Comparison of ENCODE assay signal across 18 mouse cellular contexts in genomic region chr2:116818550-116818949, GRCm38 (mm10). TPM values are rescaled to one million over a fixed set of nuclear protein-coding genes. Genes with fewer than 3 reads are reported as not detected.
DNase-seq lines count a peak whose midpoint lies in the region; ATAC-seq lines count a peak whose summit lies in the region.
"Had no signal": no experiment of that assay in that cellular context is flagged by ENCODE, and none has a peak within 500 bp of the region (broad histone marks: within the 10 kb centered on the region; RNA-seq: fewer than 3 reads in every experiment).

No protein-coding gene starts in this region.

- H3K4me1 ChIP-seq in forebrain, embryonic 16.5 days (replicated peaks; ENCODE audit: control insufficient read depth, insufficient read depth, low read length) = peaks cover 17% of the 10 kb centered on the region
- H3K4me1 ChIP-seq in forebrain, embryonic 14.5 days (ENCODE audit: control insufficient read depth, insufficient read depth, low read length) = peaks cover 21% of the 10 kb centered on the region
- H3K4me1 ChIP-seq in hindbrain, embryonic 11.5 days (replicated peaks; ENCODE audit: control insufficient read depth, insufficient read depth, low read length) = no peaks in the 10 kb centered on the region
- peaks cover 2% of the 10 kb centered on the region; the same call in 1 of the 2 replicates for H3K4me1 ChIP-seq in hindbrain, embryonic 16.5 days (ENCODE audit: control insufficient read depth, insufficient read depth, low read depth, low read length)
- H3K4me1 ChIP-seq in midbrain, embryonic 11.5 days (ENCODE audit: control insufficient read depth, insufficient read depth, low read length) = peaks cover 39% of the 10 kb centered on the region

- WGBS in forebrain, embryonic 16.5 days = 42% methylated on average over 2 of the region's 2 CpGs
- 51% methylated on average over 2 of the region's 2 CpGs for WGBS in forebrain, embryonic 14.5 days
- WGBS in hindbrain, embryonic 11.5 days = 62% methylated on average over 2 of the region's 2 CpGs
- 52% methylated on average over 2 of the region's 2 CpGs for WGBS in hindbrain, embryonic 16.5 days
- 35% methylated on average over 2 of the region's 2 CpGs for WGBS in midbrain, embryonic 11.5 days

- DNase-seq in forebrain, embryonic 14.5 days (ENCODE audit: low spot score) = no peak
- DNase-seq in hindbrain, embryonic 11.5 days (ENCODE audit: low spot score) = no peak
- peak; percentile 27 for DNase-seq in Muller cell, postnatal 12 days (ENCODE audit: inconsistent ontology term)
- DNase-seq in midbrain, embryonic 11.5 days (ENCODE audit: low spot score, missing footprints) = peak; percentile 87
- DNase-seq in thymus, postnatal 36 days = no peak
- DNase-seq in frontal cortex, postnatal 14 days (ENCODE audit: low spot score in 2 of 2) = no peak
- DNase-seq: adrenal gland, adult 8-10 months; cerebellum, adult 9-10 months; gastrocnemius, adult 2 months; liver; lung, postnatal 10 days; spleen, adult 18-20 months had no signal

- H3K4me2 ChIP-seq in forebrain, embryonic 16.5 days (ENCODE audit: low read length) = no peak overlapping the region
- no peak overlapping the region for H3K4me2 ChIP-seq in forebrain, embryonic 14.5 days (ENCODE audit: low read length)
- H3K4me2 ChIP-seq in hindbrain, embryonic 11.5 days (replicated peaks; ENCODE audit: low read depth, low read length) = no peak overlapping the region
- no peak overlapping the region for H3K4me2 ChIP-seq in hindbrain, embryonic 16.5 days (ENCODE audit: low read length)
- no peak overlapping the region for H3K4me2 ChIP-seq in midbrain, embryonic 11.5 days
- H3K4me2 ChIP-seq: neural tube, embryonic 12.5 days had no signal

- no peak overlapping the region for H3K4me3 ChIP-seq in forebrain, embryonic 16.5 days (replicated peaks; ENCODE audit: low read length)
- no peak overlapping the region for H3K4me3 ChIP-seq in forebrain, embryonic 14.5 days (ENCODE audit: low read depth, low read length)
- no peak overlapping the region for H3K4me3 ChIP-seq in hindbrain, embryonic 11.5 days (ENCODE audit: low read depth, low read length)
- H3K4me3 ChIP-seq in hindbrain, embryonic 16.5 days (ENCODE audit: low read length) = no peak overlapping the region
- H3K4me3 ChIP-seq in midbrain, embryonic 11.5 days (ENCODE audit: low read depth, low read length) = no peak overlapping the region
- H3K4me3 ChIP-seq: erythroblast, embryonic 14.5 days; gastrocnemius, adult 2 months; neural tube, embryonic 12.5 days had no signal

- no peak overlapping the region for H3K9ac ChIP-seq in forebrain, embryonic 16.5 days (replicated peaks; ENCODE audit: low read depth, low read length)
- no peak overlapping the region for H3K9ac ChIP-seq in forebrain, embryonic 14.5 days (ENCODE audit: low read length)
- H3K9ac ChIP-seq in hindbrain, embryonic 11.5 days (ENCODE audit: low read depth, low read length) = no peak overlapping the region
- no peak overlapping the region for H3K9ac ChIP-seq in hindbrain, embryonic 16.5 days (ENCODE audit: low read depth, low read length)
- no peak overlapping the region for H3K9ac ChIP-seq in midbrain, embryonic 11.5 days (ENCODE audit: low read length)
- H3K9ac ChIP-seq: neural tube, embryonic 12.5 days had no signal

- no peak for ATAC-seq in forebrain, embryonic 16.5 days
- ATAC-seq in forebrain, embryonic 14.5 days = no peak
- ATAC-seq in hindbrain, embryonic 11.5 days (ENCODE audit: low FRiP score) = no peak
- ATAC-seq in hindbrain, embryonic 16.5 days = no peak
- ATAC-seq in midbrain, embryonic 11.5 days (ENCODE audit: low FRiP score) = no peak

- H3K27ac ChIP-seq in forebrain, embryonic 16.5 days (ENCODE audit: low read length) = peak overlapping the region; percentile 36; the same call in 1 of the 2 replicates
- H3K27ac ChIP-seq in forebrain, embryonic 14.5 days (ENCODE audit: low read depth, low read length) = no peak overlapping the region; the same call in 1 of the 2 replicates
- 0 out of 2 replicates have a peak overlapping the region, but pooled peaks have one; percentile 10 for H3K27ac ChIP-seq in hindbrain, embryonic 11.5 days (ENCODE audit: low read depth, low read length)
- no peak overlapping the region for H3K27ac ChIP-seq in hindbrain, embryonic 16.5 days (ENCODE audit: low read depth, low read length)
- peak overlapping the region; percentile 3; the same call in 1 of the 2 replicates for H3K27ac ChIP-seq in midbrain, embryonic 11.5 days (ENCODE audit: low read depth, low read length)
- H3K27ac ChIP-seq: gastrocnemius, adult 2 months; neural tube, embryonic 12.5 days had no signal

- no peaks in the 10 kb centered on the region for H3K9me3 ChIP-seq in forebrain, embryonic 16.5 days (ENCODE audit: control insufficient read depth, low read length)
- no peaks in the 10 kb centered on the region for H3K9me3 ChIP-seq in forebrain, embryonic 14.5 days (replicated peaks; ENCODE audit: control insufficient read depth, low read length)
- H3K9me3 ChIP-seq in hindbrain, embryonic 11.5 days (ENCODE audit: control insufficient read depth, low read length) = no peaks in the 10 kb centered on the region
- no peaks in the 10 kb centered on the region for H3K9me3 ChIP-seq in hindbrain, embryonic 16.5 days (ENCODE audit: control insufficient read depth, low read length)
- H3K9me3 ChIP-seq in midbrain, embryonic 11.5 days (ENCODE audit: control insufficient read depth, low read length) = no peaks in the 10 kb centered on the region
- H3K9me3 ChIP-seq: neural tube, embryonic 12.5 days had no signal

- no peaks in the 10 kb centered on the region for H3K36me3 ChIP-seq in forebrain, embryonic 16.5 days (ENCODE audit: control insufficient read depth, insufficient read depth)
- no peaks in the 10 kb centered on the region for H3K36me3 ChIP-seq in forebrain, embryonic 14.5 days (ENCODE audit: control insufficient read depth, insufficient read depth, low read length)
- H3K36me3 ChIP-seq in hindbrain, embryonic 11.5 days (ENCODE audit: control insufficient read depth, insufficient read depth, low read length) = no peaks in the 10 kb centered on the region
- no peaks in the 10 kb centered on the region for H3K36me3 ChIP-seq in hindbrain, embryonic 16.5 days (ENCODE audit: control insufficient read depth, insufficient read depth, low read length)
- no peaks in the 10 kb centered on the region for H3K36me3 ChIP-seq in midbrain, embryonic 11.5 days (ENCODE audit: control insufficient read depth, insufficient read depth, low read length)
- H3K36me3 ChIP-seq: neural tube, embryonic 12.5 days had no signal

- no peaks in the 10 kb centered on the region; the same call in 1 of the 2 replicates for H3K27me3 ChIP-seq in forebrain, embryonic 16.5 days (replicated peaks; ENCODE audit: control insufficient read depth, insufficient read depth, low read length)
- no peaks in the 10 kb centered on the region for H3K27me3 ChIP-seq in forebrain, embryonic 14.5 days (replicated peaks; ENCODE audit: control insufficient read depth, insufficient read depth, low read length)
- no peaks in the 10 kb centered on the region for H3K27me3 ChIP-seq in hindbrain, embryonic 11.5 days (ENCODE audit: control insufficient read depth, insufficient read depth, low read length)
- no peaks in the 10 kb centered on the region for H3K27me3 ChIP-seq in hindbrain, embryonic 16.5 days (replicated peaks; ENCODE audit: control insufficient read depth, insufficient read depth, low read length)
- no peaks in the 10 kb centered on the region for H3K27me3 ChIP-seq in midbrain, embryonic 11.5 days (ENCODE audit: control insufficient read depth, insufficient read depth, low read length)
- H3K27me3 ChIP-seq: neural tube, embryonic 12.5 days had no signal

RNA-seq across cellular contexts. Expression of gene Tmco5, which starts 59.9 kb away (rescaled TPM):
- not detected in 2 replicates for polyA plus RNA-seq in forebrain, embryonic 16.5 days (2015; fragmentation: Nextera tagmentation; extraction: Ambion mirVana)
- not detected in 2 replicates for polyA plus RNA-seq in forebrain, embryonic 14.5 days (2014; fragmentation: Nextera tagmentation; extraction: Ambion mirVana)
- not detected in 2 replicates for polyA plus RNA-seq in hindbrain, embryonic 11.5 days (2014; fragmentation: Nextera tagmentation; extraction: Ambion mirVana)
- polyA plus RNA-seq in hindbrain, embryonic 16.5 days (2015; fragmentation: Nextera tagmentation; extraction: Ambion mirVana) = not detected in 2 replicates
- not detected in 2 replicates for polyA plus RNA-seq in midbrain, embryonic 11.5 days (2014; fragmentation: Nextera tagmentation; extraction: Ambion mirVana)
- polyA plus RNA-seq: erythroblast, embryonic 14.5 days; kidney, embryonic 14.5 days; neural tube, embryonic 12.5 days; urinary bladder, adult 2 months had no signal

Comparison
In these comparisons a context has a peak if more than half of its experiments do, and no peak if none do; other contexts are left out.
1. H3K27ac ChIP-seq: peak in forebrain, embryonic 16.5 days (single experiment), hindbrain, embryonic 11.5 days (single experiment) and midbrain, embryonic 11.5 days (single experiment); none in forebrain, embryonic 14.5 days (single experiment) and hindbrain, embryonic 16.5 days (single experiment).
2. DNase-seq: peak in Muller cell, postnatal 12 days (single experiment) and midbrain, embryonic 11.5 days (single experiment); none in forebrain, embryonic 14.5 days (single experiment), hindbrain, embryonic 11.5 days (single experiment), thymus, postnatal 36 days (0 of 2) and frontal cortex, postnatal 14 days (0 of 2).